ENCODE assay signal across 45 mouse cellular contexts in genomic region chr5:112337004-112337403, GRCm38 (mm10). TPM values are rescaled to one million over a fixed set of nuclear protein-coding genes. Genes with fewer than 3 reads are reported as not detected.
"Had no signal": no experiment of that assay in that cellular context is flagged by ENCODE, and none has a peak within 500 bp of the region (broad histone marks: within the 10 kb centered on the region; RNA-seq: fewer than 3 reads in every experiment).

No protein-coding gene starts in this region.

- H3K27ac ChIP-seq: heart, adult 2 months; heart, embryonic 10.5 days; heart, embryonic 13.5 days; heart, embryonic 15.5 days; hindbrain, embryonic 10.5 days; hindbrain, embryonic 12.5 days; hindbrain, embryonic 13.5 days; hindbrain, embryonic 14.5 days; hindbrain, embryonic 15.5 days; hindbrain, postnatal 0 days; intestine, embryonic 15.5 days; kidney, embryonic 15.5 days; kidney, postnatal 0 days; layer of hippocampus, adult 2 months had no signal

- H3K27me3 ChIP-seq: heart, embryonic 13.5 days; heart, embryonic 15.5 days; hindbrain, embryonic 12.5 days; hindbrain, embryonic 13.5 days; hindbrain, embryonic 15.5 days; intestine, embryonic 15.5 days; kidney, embryonic 15.5 days had no signal

- DNase-seq: heart, adult 2 months; heart, postnatal 10 days; heart, postnatal 14 days; heart, postnatal 4 days; kidney, adult 11 months; kidney, adult 18-20 months; kidney, adult 2 months; kidney, adult 8-10 months; kidney, adult 9 months; kidney, postnatal 10 days; kidney, postnatal 14 days; kidney, postnatal 25 days; kidney, postnatal 36 days; kidney, postnatal 4 days; layer of hippocampus, adult 9-11 months; layer of hippocampus, postnatal 36 days had no signal

- H3K4me2 ChIP-seq: heart, embryonic 13.5 days; heart, embryonic 15.5 days; hindbrain, embryonic 12.5 days; hindbrain, embryonic 13.5 days; hindbrain, embryonic 14.5 days; hindbrain, embryonic 15.5 days; intestine, embryonic 15.5 days; kidney, embryonic 15.5 days had no signal

- ATAC-seq: hindbrain, embryonic 16.5 days; hindbrain, postnatal 0 days; inflammation-experienced regulatory T-cells, adult 6 months; intestine, embryonic 15.5 days; intestine, embryonic 16.5 days; intestine, postnatal 0 days had no signal

- H3K4me3 ChIP-seq: heart, adult 2 months; heart, embryonic 10.5 days; heart, embryonic 13.5 days; heart, embryonic 15.5 days; hindbrain, embryonic 10.5 days; hindbrain, embryonic 12.5 days; hindbrain, embryonic 13.5 days; hindbrain, embryonic 15.5 days; intestine, embryonic 15.5 days; kidney, embryonic 15.5 days; layer of hippocampus, adult 2 months had no signal

- H3K9ac ChIP-seq: heart, embryonic 13.5 days; heart, embryonic 15.5 days; hindbrain, embryonic 12.5 days; hindbrain, embryonic 13.5 days; hindbrain, embryonic 14.5 days; hindbrain, embryonic 15.5 days; intestine, embryonic 15.5 days; kidney, embryonic 15.5 days had no signal

- H3K9me3 ChIP-seq: heart, embryonic 10.5 days; heart, embryonic 13.5 days; heart, embryonic 15.5 days; hindbrain, embryonic 10.5 days; hindbrain, embryonic 12.5 days; hindbrain, embryonic 13.5 days; hindbrain, embryonic 15.5 days; intestine, embryonic 15.5 days; kidney, embryonic 15.5 days had no signal

RNA-seq across cellular contexts. Expression of gene Gm6583, which starts 18.8 kb away (rescaled TPM):
- total RNA-seq: heart, adult 8-10 months; heart, postnatal 25 days; hematopoietic stem cell, adult 5-6 weeks; hindbrain, postnatal 0 days; layer of hippocampus, adult 18-20 months; layer of hippocampus, adult 2 months; layer of hippocampus, adult 8-10 months; layer of hippocampus, postnatal 10 days; layer of hippocampus, postnatal 14 days; layer of hippocampus, postnatal 25 days; layer of hippocampus, postnatal 36 days; left cerebral cortex, adult 18-20 months had no signal
- polyA plus RNA-seq: heart, embryonic 14.5 days; heart, postnatal 0 days; kidney, adult 2 months; large intestine, adult 2 months had no signal

RNA-seq across cellular contexts. Expression of gene Asphd2, which starts 57.7 kb away (rescaled TPM):
- total RNA-seq: hematopoietic stem cell, adult 5-6 weeks had no signal
- polyA plus RNA-seq: inflammation-experienced regulatory T-cells, adult 6 months had no signal
